Mouse (Mus musculus) MEL (cell line): ENCODE results near the gene Zdhhc6.

ENCODE experiments used
- BHLHE40 ChIP-seq: IDR thresholded peaks from 2 replicates; pipeline ENCODE4 v1.6.1; 2012; ENCODE audit warnings: low read depth, mild to moderate bottlenecking, inconsistent platforms, low read length, improper control_type of control experiment, borderline replicate concordance
- CHD1 ChIP-seq: IDR thresholded peaks from 2 replicates; pipeline ENCODE4 v1.6.1; 2012; ENCODE audit warnings: low read depth, mild to moderate bottlenecking, inconsistent platforms, low read length, improper control_type of control experiment
- CHD2 ChIP-seq: IDR thresholded peaks from 2 replicates; pipeline ENCODE4 v1.6.1; 2011; ENCODE audit warnings: low read length, improper control_type of control experiment
- CTCF ChIP-seq, 3 experiments: IDR thresholded peaks in 2 of 3; conservative IDR thresholded peaks in 1 of 3; 2 replicates each; pipeline ENCODE4 v1.5.1; 2011 to 2012; ENCODE audit warnings: low read length in 3 of 3, low read depth in 2 of 3, mild to moderate bottlenecking in 2 of 3, improper control_type of control experiment in 1 of 3, inconsistent platforms in 1 of 3, mixed read lengths in 1 of 3, moderate library complexity in 1 of 3; ENCODE audit not compliant: control insufficient read depth in 1 of 3, insufficient read depth in 1 of 3, poor library complexity in 1 of 3, severe bottlenecking in 1 of 3
- EP300 ChIP-seq, 2 experiments: IDR thresholded peaks; 2 replicates each; pipeline ENCODE4 v1.6.1; 2011; ENCODE audit warnings: improper control_type of control experiment in 2 of 2, low read length in 2 of 2, low read depth in 1 of 2, mild to moderate bottlenecking in 1 of 2
- MAX ChIP-seq: IDR thresholded peaks from 2 replicates; pipeline ENCODE4 v1.6.1; 2011; ENCODE audit warnings: low read length, improper control_type of control experiment
- NRF1 ChIP-seq: IDR thresholded peaks from 2 replicates; pipeline ENCODE4 v1.6.1; 2014; ENCODE audit warnings: low read depth, mild to moderate bottlenecking, inconsistent platforms, low read length, improper control_type of control experiment, moderate library complexity; ENCODE audit not compliant: poor library complexity, insufficient read depth, severe bottlenecking
- POLR2A ChIP-seq, 2 experiments: IDR thresholded peaks; 2 replicates each; pipeline ENCODE4 v1.6.1; 2011 to 2012; ENCODE audit warnings: low read length in 2 of 2, mild to moderate bottlenecking in 2 of 2, control low read depth in 1 of 2, improper control_type of control experiment in 1 of 2, low read depth in 1 of 2, moderate library complexity in 1 of 2; ENCODE audit not compliant: control insufficient read depth in 1 of 2, insufficient read depth in 1 of 2, poor library complexity in 1 of 2
- POLR2AphosphoS2 ChIP-seq: IDR thresholded peaks from 2 replicates; pipeline ENCODE4 v1.6.1; 2011; ENCODE audit warnings: low read length, improper control_type of control experiment
- TBP ChIP-seq: IDR thresholded peaks from 2 replicates; pipeline ENCODE4 v1.8.0; 2011; ENCODE audit warnings: low read depth, low read length, improper control_type of control experiment

GRCm38 (mm10) chr19:55256156-55256555 is 59.7 kb downstream of the Zdhhc6 start:
- TF ChIP-seq CTCF (IDR thresholded peaks at IDR 0.05 in 2 of 3, conservative IDR thresholded peaks at IDR 0.05 in 1 of 3; ENCODE audit: control insufficient read depth in 1 of 3, insufficient read depth in 1 of 3, low read depth in 2 of 3, low read length in 3 of 3, poor library complexity in 1 of 3, severe bottlenecking in 1 of 3) = no peak
- no peak for TF ChIP-seq BHLHE40
- TF ChIP-seq MAX = no peak
- no peak; a peak in 1 of 4 replicates for TF ChIP-seq POLR2A (IDR thresholded peaks at IDR 0.05; ENCODE audit: control insufficient read depth in 1 of 2, insufficient read depth in 1 of 2, low read depth in 1 of 2, low read length in 2 of 2, poor library complexity in 1 of 2)
- TF ChIP-seq CHD1 = 0 out of 2 replicates have a peak, but pooled peaks have one; percentile 15
- TF ChIP-seq NRF1 = no peak
- no peak for TF ChIP-seq TBP
- no peak for TF ChIP-seq EP300 (IDR thresholded peaks at IDR 0.05; ENCODE audit: low read depth in 1 of 2, low read length in 2 of 2)
- TF ChIP-seq CHD2 = no peak
- no peak for TF ChIP-seq POLR2AphosphoS2
